Mouse (Mus musculus): ENCODE results near the gene Gfod1. TPM values are rescaled to one million over a fixed set of nuclear protein-coding genes. Genes with fewer than 3 reads are reported as not detected.
A peak's percentile ranks its signal among the peaks of the same experiment; 100 is the strongest.

Gene Gfod1
- polyA plus RNA-seq, 1 experiment from 2014 or later = 1.3 TPM

DNA sequence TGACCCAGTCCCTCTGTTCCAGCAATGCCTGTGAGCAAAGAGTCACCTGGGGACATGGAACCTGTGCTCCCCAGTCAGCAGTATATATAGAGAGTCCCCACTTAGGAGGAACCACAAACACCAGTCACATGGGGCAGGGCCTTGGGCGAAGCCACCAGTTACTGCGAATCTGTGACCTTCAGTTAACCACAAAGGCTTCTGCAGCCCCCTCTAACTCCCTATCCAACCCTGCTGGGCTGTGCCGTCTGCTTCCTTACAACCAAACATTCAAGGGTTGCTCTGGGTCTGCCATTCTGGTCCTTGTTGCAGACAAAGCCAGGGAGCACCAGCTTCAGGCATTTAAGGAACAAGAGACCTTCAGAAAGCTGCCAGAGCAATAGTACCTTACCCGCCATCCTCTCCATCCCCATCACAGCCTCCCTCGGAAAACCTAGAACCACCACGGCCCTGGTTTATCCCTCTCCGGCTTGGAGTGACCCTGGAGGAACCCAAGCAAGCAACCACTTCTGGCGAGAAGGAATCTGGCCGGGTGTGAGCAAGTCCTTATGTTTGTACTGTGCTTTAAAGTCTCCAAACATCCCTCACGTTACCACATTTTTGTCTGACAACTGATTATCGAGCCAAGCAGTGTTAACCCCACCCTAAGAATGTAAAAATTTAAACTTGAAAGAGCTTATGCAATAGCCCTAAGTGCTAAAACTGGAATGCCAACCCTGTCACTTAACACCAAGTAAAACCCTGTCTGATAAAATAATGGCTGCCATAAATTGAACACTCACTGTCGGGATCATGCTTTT lies 32.7 kb upstream of the Gfod1 start:
- 65% methylated on average over 12 of the region's 12 CpGs for WGBS
- H3K4me3 ChIP-seq (ENCODE audit: control insufficient read depth in 1 of 2, insufficient read depth in 1 of 2, low read depth in 1 of 2, low read length in 2 of 2) = no peak overlapping the region
- H3K4me2 ChIP-seq (ENCODE audit: low read length) = no peak overlapping the region
- H3K27me3 ChIP-seq (ENCODE audit: control insufficient read depth, insufficient read depth, low read length) = no peaks in the 10 kb centered on the region
- no peak overlapping the region; a peak in 1 of 4 replicates for H3K27ac ChIP-seq (replicated peaks in 1 of 2; ENCODE audit: control insufficient read depth in 1 of 2, insufficient read depth in 1 of 2, low read depth in 2 of 2, low read length in 2 of 2)
- H3K9me3 ChIP-seq (ENCODE audit: control insufficient read depth, low read length) = 0 out of 2 replicates have a peak, but pooled peaks cover 3% of the 10 kb centered on the region
- H3K9ac ChIP-seq (ENCODE audit: low read length) = no peak overlapping the region
- peaks cover 0 to 9% of the 10 kb centered on the region in 2 experiments; a peak in 2 of 4 replicates for H3K4me1 ChIP-seq (ENCODE audit: control insufficient read depth in 2 of 2, insufficient read depth in 2 of 2, low read length in 2 of 2)
- ATAC-seq (ENCODE audit: insufficient number of reproducible peaks, insufficient read depth, low FRiP score, low read depth) = no peak
- H3K36me3 ChIP-seq (ENCODE audit: control insufficient read depth, insufficient read depth, low read length) = no peaks in the 10 kb centered on the region

DNA sequence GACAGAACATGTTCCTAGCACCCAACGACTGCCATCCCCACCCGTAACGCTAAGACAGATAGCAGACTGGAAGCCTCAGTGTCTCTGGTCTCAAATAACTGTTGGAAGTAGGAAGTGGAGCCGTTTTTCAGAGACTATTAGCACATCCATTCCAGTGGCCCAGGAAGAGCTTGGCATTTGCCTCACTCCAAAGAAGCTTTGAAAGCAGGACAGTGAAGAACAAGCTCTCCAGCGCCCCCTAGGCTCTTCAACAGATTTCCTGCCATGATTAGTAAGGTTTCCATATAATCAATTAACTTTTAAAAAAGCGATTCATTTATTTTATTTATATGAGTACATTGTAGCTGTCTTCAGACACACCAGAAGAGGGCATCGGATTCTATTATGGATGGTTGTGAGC lies 28.6 kb upstream of the Gfod1 start:
- no peak overlapping the region for H3K4me3 ChIP-seq (ENCODE audit: control insufficient read depth in 1 of 2, insufficient read depth in 1 of 2, low read depth in 1 of 2, low read length in 2 of 2)
- peaks cover 0 to 3% of the 10 kb centered on the region in 2 experiments; a peak in 2 of 4 replicates for H3K4me1 ChIP-seq (ENCODE audit: control insufficient read depth in 2 of 2, insufficient read depth in 2 of 2, low read length in 2 of 2)
- H3K27ac ChIP-seq (replicated peaks in 1 of 2; ENCODE audit: control insufficient read depth in 1 of 2, insufficient read depth in 1 of 2, low read depth in 2 of 2, low read length in 2 of 2) = no peak overlapping the region
- H3K27me3 ChIP-seq (ENCODE audit: control insufficient read depth, insufficient read depth, low read length) = no peaks in the 10 kb centered on the region
- H3K9ac ChIP-seq (ENCODE audit: low read length) = no peak overlapping the region
- H3K4me2 ChIP-seq (ENCODE audit: low read length) = no peak overlapping the region
- no peaks in the 10 kb centered on the region for H3K36me3 ChIP-seq (ENCODE audit: control insufficient read depth, insufficient read depth, low read length)
- ATAC-seq (ENCODE audit: insufficient number of reproducible peaks, insufficient read depth, low FRiP score, low read depth) = no peak
- H3K9me3 ChIP-seq (ENCODE audit: control insufficient read depth, low read length) = no peaks in the 10 kb centered on the region
- 43% methylated on average over 7 of the region's 7 CpGs for WGBS

- no peaks in the 10 kb centered on the region for H3K36me3 ChIP-seq (ENCODE audit: control insufficient read depth, insufficient read depth, low read length)
- H3K4me1 ChIP-seq (ENCODE audit: control insufficient read depth in 2 of 2, insufficient read depth in 2 of 2, low read length in 2 of 2) = peaks cover 0 to 3% of the 10 kb centered on the region in 2 experiments; a peak in 1 of 4 replicates
- no peak overlapping the region for H3K4me3 ChIP-seq (ENCODE audit: control insufficient read depth in 1 of 2, insufficient read depth in 1 of 2, low read depth in 1 of 2, low read length in 2 of 2)
- no peak overlapping the region for H3K9ac ChIP-seq (ENCODE audit: low read length)
- ATAC-seq (ENCODE audit: insufficient number of reproducible peaks, insufficient read depth, low FRiP score, low read depth) = no peak
- 58% methylated on average over 11 of the region's 11 CpGs for WGBS
- H3K27ac ChIP-seq (replicated peaks in 1 of 2; ENCODE audit: control insufficient read depth in 1 of 2, insufficient read depth in 1 of 2, low read depth in 2 of 2, low read length in 2 of 2) = no peak overlapping the region
- H3K4me2 ChIP-seq (ENCODE audit: low read length) = no peak overlapping the region
- H3K9me3 ChIP-seq (ENCODE audit: control insufficient read depth, low read length) = no peaks in the 10 kb centered on the region
- H3K27me3 ChIP-seq (ENCODE audit: control insufficient read depth, insufficient read depth, low read length) = no peaks in the 10 kb centered on the region
Observed at GRCm38 (mm10) chr13:43331721-43332444, 27.9 kb upstream of the Gfod1 start.

- Histone ChIP-seq H3K9me3 (ENCODE audit: control insufficient read depth, low read length) (peaks cover 4% of the 10 kb centered on the region; the same call in 1 of the 2 replicates), H3K4me2 (ENCODE audit: low read length) (no peak overlapping the region), H3K27me3 (ENCODE audit: control insufficient read depth, insufficient read depth, low read length) (no peaks in the 10 kb centered on the region), H3K4me3 (ENCODE audit: control insufficient read depth in 1 of 2, insufficient read depth in 1 of 2, low read depth in 1 of 2, low read length in 2 of 2) (no peak overlapping the region), H3K27ac (replicated peaks in 1 of 2; ENCODE audit: control insufficient read depth in 1 of 2, insufficient read depth in 1 of 2, low read depth in 2 of 2, low read length in 2 of 2) (no peak overlapping the region), H3K9ac (ENCODE audit: low read length) (no peak overlapping the region), H3K4me1 (ENCODE audit: control insufficient read depth in 2 of 2, insufficient read depth in 2 of 2, low read length in 2 of 2) (no peaks in the 10 kb centered on the region), H3K36me3 (ENCODE audit: control insufficient read depth, insufficient read depth, low read length) (no peaks in the 10 kb centered on the region)
- WGBS = 62% methylated on average over 1 of the region's 1 CpGs
- ATAC-seq (ENCODE audit: insufficient number of reproducible peaks, insufficient read depth, low FRiP score, low read depth) = no peak
Observed at GRCm38 (mm10) chr13:43325427-43325826, 21.5 kb upstream of the Gfod1 start.

- Histone ChIP-seq H3K4me3 (ENCODE audit: control insufficient read depth in 1 of 2, insufficient read depth in 1 of 2, low read depth in 1 of 2, low read length in 2 of 2) (no peak overlapping the region), H3K4me1 (ENCODE audit: control insufficient read depth in 2 of 2, insufficient read depth in 2 of 2, low read length in 2 of 2) (peaks cover 3 to 7% of the 10 kb centered on the region in 2 experiments; a peak in 3 of 4 replicates), H3K9me3 (ENCODE audit: control insufficient read depth, low read length) (peaks cover 4% of the 10 kb centered on the region; the same call in 1 of the 2 replicates), H3K4me2 (ENCODE audit: low read length) (no peak overlapping the region), H3K27ac (replicated peaks in 1 of 2; ENCODE audit: control insufficient read depth in 1 of 2, insufficient read depth in 1 of 2, low read depth in 2 of 2, low read length in 2 of 2) (no peak overlapping the region), H3K9ac (ENCODE audit: low read length) (no peak overlapping the region), H3K36me3 (ENCODE audit: control insufficient read depth, insufficient read depth, low read length) (no peaks in the 10 kb centered on the region), H3K27me3 (ENCODE audit: control insufficient read depth, insufficient read depth, low read length) (no peaks in the 10 kb centered on the region)
- ATAC-seq (ENCODE audit: insufficient number of reproducible peaks, insufficient read depth, low FRiP score, low read depth) = no peak
- 75% methylated on average over 2 of the region's 2 CpGs for WGBS
Observed at GRCm38 (mm10) chr13:43321492-43321891, 17.5 kb upstream of the Gfod1 start.

DNA sequence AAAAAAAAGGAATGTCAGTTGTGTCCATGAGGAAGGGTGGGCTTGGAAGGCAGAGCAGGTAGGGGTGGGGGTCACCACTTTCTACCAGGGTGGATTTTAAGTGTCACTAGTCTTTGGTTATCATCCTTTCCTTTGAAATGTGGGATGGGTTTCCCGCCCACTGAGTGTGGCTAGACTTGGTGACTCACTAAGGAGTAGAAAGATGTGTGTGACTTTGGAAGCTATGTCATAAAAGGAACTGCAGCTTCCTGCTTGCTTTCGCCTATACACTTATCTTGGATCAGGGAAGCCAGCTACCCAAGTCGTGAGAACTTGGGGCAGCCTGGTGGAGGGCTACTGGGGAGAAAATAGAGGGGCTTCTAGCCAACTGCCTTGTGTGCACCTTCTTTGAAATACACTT lies 15.4 kb upstream of the Gfod1 start:
- Histone ChIP-seq H3K27me3 (ENCODE audit: control insufficient read depth, insufficient read depth, low read length) (no peaks in the 10 kb centered on the region), H3K9me3 (ENCODE audit: control insufficient read depth, low read length) (peaks cover 4% of the 10 kb centered on the region; the same call in 1 of the 2 replicates), H3K4me2 (ENCODE audit: low read length) (no peak overlapping the region), H3K4me3 (ENCODE audit: control insufficient read depth in 1 of 2, insufficient read depth in 1 of 2, low read depth in 1 of 2, low read length in 2 of 2) (no peak overlapping the region), H3K9ac (ENCODE audit: low read length) (no peak overlapping the region), H3K27ac (replicated peaks in 1 of 2; ENCODE audit: control insufficient read depth in 1 of 2, insufficient read depth in 1 of 2, low read depth in 2 of 2, low read length in 2 of 2) (no peak overlapping the region), H3K4me1 (ENCODE audit: control insufficient read depth in 2 of 2, insufficient read depth in 2 of 2, low read length in 2 of 2) (peaks cover 3 to 7% of the 10 kb centered on the region in 2 experiments; a peak in 3 of 4 replicates), H3K36me3 (ENCODE audit: control insufficient read depth, insufficient read depth, low read length) (no peaks in the 10 kb centered on the region)
- ATAC-seq (ENCODE audit: insufficient number of reproducible peaks, insufficient read depth, low FRiP score, low read depth) = no peak
- 58% methylated on average over 3 of the region's 3 CpGs for WGBS

- Histone ChIP-seq H3K4me1 (ENCODE audit: control insufficient read depth in 2 of 2, insufficient read depth in 2 of 2, low read length in 2 of 2) (peaks cover 3 to 7% of the 10 kb centered on the region in 2 experiments; a peak in 3 of 4 replicates), H3K36me3 (ENCODE audit: control insufficient read depth, insufficient read depth, low read length) (no peaks in the 10 kb centered on the region), H3K27ac (replicated peaks in 1 of 2; ENCODE audit: control insufficient read depth in 1 of 2, insufficient read depth in 1 of 2, low read depth in 2 of 2, low read length in 2 of 2) (peak overlapping the region in 1 of 2 experiments; percentile 33; a peak in 1 of 4 replicates), H3K27me3 (ENCODE audit: control insufficient read depth, insufficient read depth, low read length) (no peaks in the 10 kb centered on the region), H3K9ac (ENCODE audit: low read length) (no peak overlapping the region), H3K4me3 (ENCODE audit: control insufficient read depth in 1 of 2, insufficient read depth in 1 of 2, low read depth in 1 of 2, low read length in 2 of 2) (no peak overlapping the region), H3K4me2 (ENCODE audit: low read length) (no peak overlapping the region), H3K9me3 (ENCODE audit: control insufficient read depth, low read length) (peaks cover 4% of the 10 kb centered on the region; the same call in 1 of the 2 replicates)
- 47% methylated on average over 5 of the region's 5 CpGs for WGBS
- ATAC-seq (ENCODE audit: insufficient number of reproducible peaks, insufficient read depth, low FRiP score, low read depth) = no peak
Observed at GRCm38 (mm10) chr13:43317411-43317810, 13.4 kb upstream of the Gfod1 start.

Measured in heart, embryonic 14.5 days (tissue).